Mouse (Mus musculus) layer of hippocampus, postnatal 10 days (tissue): ENCODE results near the gene Cbx6. TPM values are rescaled to one million over a fixed set of nuclear protein-coding genes. Genes with fewer than 3 reads are reported as not detected.

Experiments used
- DNase-seq, 2 experiments: peaks; one replicate each; pipeline ENCODE4 v3.0.0; 2021; ENCODE audit warnings: low spot score in 2 of 2
- long read RNA-seq: library from polyadenylated mRNA; stranded (forward); transcript quantifications from one replicate; pipeline ENCODE4 v2.0.0, GENCODE M21; 2023
- total RNA-seq, 2 experiments: library from RNA; stranded (reverse); gene quantifications; 2 replicates each; pipeline ENCODE4 v1.2.3; 2021

Gene Cbx6
- 100 to 1,000 TPM; 252 to 277 TPM for total RNA-seq
- long read RNA-seq, full-length matches to known transcripts, result 130 of 144 reads
- long read RNA-seq, partial matches to known transcripts, result 4 of 144 reads
- long read RNA-seq, other reads (novel, unspliced or antisense), result 10 of 144 reads

- peak; percentile 99 for DNase-seq
Measured at GRCm38 (mm10) chr15:79834130-79834880, at the start of gene Cbx6, which contains the start of gene Npcd. Cbx6 (minus strand) TSS chr15:79834688. Npcd (minus strand) TSS chr15:79834237.

GRCm38 (mm10) chr15:79883352-79883822 lies 48.9 kb upstream of the Cbx6 start:
- DNase-seq, result peak; percentile 96 to 98

GRCm38 (mm10) chr15:79882623-79883267 lies 48.3 kb upstream of the Cbx6 start:
- DNase-seq, result peak; percentile 47 to 63

DNA sequence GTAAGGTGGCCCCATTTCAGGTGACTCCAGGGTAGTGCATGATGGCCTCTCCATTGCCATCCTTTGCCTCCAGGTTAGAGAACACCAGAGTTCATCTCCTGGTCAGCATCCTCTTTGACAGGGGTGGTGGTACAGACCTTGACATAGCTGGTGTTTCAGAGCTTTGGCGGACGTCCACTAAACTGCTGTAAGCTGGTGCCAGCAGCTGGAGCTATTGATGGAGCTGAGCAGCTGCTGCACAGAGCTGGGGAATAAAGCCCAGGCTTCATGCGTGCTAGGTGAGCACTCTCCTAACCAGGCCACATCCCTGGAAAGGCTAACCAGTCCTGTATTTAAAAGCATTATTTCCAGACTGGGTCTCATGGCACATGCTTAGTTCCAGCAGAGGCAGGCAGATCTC lies 46.0 kb upstream of the Cbx6 start:
- no peak for DNase-seq

DNA sequence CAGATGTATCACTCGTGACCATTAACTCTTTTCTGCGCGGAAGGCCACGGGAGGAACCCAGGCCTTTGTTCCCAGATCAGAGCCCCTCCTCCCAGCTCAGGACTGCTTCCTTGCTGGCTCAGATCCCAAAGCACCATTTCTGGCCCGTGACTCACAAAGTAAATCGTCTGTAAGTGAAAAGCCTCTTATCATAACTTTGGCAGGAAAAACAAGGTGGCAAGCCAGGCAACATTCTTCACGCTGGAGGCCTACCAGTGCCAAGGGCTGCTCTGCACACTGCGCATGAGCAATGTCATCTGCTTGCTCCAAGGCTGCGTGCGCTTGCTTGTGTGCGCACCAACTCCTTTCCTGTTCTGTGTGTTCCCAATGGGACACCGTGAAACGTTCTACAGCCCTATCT lies 44.8 kb upstream of the Cbx6 start:
- peak; percentile 61 to 67 for DNase-seq

DNA sequence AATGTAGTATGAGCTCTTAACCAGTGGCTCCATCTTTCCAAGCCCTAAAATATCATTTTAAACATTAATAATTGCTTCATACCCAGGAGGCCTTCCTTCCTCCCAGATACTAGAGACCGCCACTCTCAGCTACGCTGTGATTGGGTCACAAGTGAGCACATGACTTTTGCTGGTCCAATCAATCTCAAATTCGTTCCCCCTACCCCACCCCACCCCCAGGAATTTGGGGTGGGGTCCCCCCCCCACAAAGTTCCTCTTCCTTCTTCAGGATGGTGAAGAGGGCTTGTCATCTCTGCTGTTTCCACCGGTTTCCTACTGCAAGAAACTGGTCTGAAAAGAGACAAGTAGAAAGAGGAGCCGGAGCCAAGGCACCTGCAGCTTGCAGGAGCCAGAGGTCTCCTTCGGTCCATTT lies 44.2 kb upstream of the Cbx6 start:
- no peak for DNase-seq

- no peak for DNase-seq
Measured at GRCm38 (mm10) chr15:79875261-79875995, 40.9 kb upstream of the Cbx6 start.

GRCm38 (mm10) chr15:79873995-79874394 lies 39.5 kb upstream of the Cbx6 start:
- no peak for DNase-seq

GRCm38 (mm10) chr15:79873545-79873944 lies 39.1 kb upstream of the Cbx6 start:
- DNase-seq, result no peak

GRCm38 (mm10) chr15:79867260-79868002 lies 32.9 kb upstream of the Cbx6 start:
- no peak for DNase-seq

DNA sequence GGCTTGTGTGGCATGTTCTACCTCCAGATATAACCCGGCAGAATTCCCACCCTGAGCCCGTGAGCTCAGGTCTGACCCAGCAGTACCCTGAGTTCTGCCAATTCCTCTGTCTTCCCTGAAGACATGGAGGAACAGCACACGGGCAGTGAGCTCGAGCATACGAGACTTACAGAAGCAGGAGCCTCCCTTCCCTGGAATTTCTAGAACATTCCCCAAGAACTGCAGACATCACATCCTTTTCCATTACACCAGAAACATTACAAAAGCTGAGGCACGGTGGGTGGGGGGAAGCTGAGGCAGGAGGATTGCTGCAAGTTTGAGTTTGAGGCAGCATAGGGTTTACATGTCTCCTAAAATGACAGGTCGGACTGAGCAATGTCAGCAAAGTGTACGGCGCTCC lies 25.3 kb upstream of the Cbx6 start:
- no peak for DNase-seq

GRCm38 (mm10) chr15:79858979-79859378 lies 24.5 kb upstream of the Cbx6 start:
- no peak for DNase-seq

GRCm38 (mm10) chr15:79850143-79850542 lies 15.7 kb upstream of the Cbx6 start:
- DNase-seq, result no peak

DNA sequence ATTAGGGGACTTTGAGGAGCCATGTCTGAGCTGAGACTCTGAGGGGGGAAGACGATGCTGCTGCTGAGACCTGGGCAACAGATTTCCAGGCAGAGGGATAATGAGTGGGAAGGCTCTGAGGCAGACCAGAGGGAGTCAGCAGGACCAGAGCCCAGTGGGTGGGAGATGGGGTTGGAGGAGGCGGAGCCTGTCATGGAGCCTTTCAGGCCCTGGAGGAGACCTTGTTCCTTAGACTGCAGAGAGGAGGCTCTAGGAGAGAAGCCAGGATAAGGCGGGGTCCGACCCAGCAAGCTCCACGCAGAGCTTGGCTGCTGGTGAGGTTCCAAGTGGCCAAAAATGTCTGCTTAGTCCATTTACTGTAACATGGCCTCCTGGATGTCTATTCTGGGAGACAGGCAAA lies 12.6 kb upstream of the Cbx6 start:
- peak; percentile 25 to 32 for DNase-seq

GRCm38 (mm10) chr15:79845986-79846385 lies 11.5 kb upstream of the Cbx6 start:
- DNase-seq, result no peak

GRCm38 (mm10) chr15:79842985-79843384 lies 8.5 kb upstream of the Cbx6 start:
- no peak for DNase-seq

- DNase-seq, result no peak
Measured at GRCm38 (mm10) chr15:79840281-79840680, 5.8 kb upstream of the Cbx6 start.

DNA sequence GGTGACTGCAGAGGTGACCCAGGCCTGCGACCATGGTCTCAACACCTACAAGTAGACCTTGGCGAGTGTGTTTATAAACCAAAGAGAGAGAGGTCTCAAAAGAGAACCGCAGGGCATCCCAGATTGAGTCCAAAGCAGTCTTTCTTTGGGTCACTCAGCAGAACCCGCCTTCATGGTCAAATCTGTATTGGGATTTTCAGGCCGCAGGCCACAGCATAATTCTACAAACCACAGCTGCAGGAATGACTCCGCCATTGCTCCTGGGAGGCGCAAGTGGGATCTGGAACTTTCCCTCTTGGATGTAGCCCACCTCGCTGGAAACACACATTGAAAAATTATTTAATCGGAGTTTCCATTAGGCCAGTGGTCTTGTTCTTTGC lies 383 bp upstream of the Cbx6 start:
- DNase-seq, result no peak

DNA sequence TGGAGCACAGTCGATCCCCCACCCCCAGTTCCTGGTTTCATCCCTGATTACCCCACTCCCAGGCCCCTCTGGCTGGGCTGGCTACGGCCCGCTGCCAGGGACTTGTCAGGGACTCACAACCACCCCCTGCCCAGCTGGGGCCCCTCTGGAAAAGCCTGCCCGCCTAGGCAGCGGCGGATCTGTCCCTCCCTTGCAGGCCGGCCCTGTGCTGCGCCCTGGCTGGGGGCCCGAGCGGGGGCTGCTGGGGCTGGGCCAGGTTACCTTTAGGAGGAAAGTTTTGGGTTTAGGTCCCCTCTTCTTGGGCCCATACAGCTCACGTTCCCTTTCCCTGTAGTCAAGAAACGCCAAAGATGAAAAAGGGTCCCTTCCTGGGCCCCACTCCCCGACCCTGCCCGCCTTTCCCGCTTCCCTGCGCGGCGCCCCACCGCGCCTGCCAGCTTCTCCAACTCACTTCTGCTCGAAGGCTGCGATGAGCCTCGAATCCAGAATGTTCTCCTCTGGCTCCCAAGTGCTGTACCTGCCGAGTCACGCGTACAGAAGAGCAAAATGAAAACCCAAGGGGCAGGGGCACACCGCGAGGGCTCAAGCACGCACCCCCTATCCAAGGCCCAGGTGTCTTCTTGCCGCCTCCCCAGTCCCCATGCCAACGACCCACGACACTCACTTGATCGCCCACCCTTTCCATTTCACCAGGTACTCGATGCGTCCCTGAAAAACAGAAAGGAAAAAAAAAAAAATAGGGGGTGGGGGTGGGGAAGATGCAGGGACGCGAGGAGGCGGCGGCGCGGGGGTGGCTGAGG lies 1.0 kb downstream of the Cbx6 start:
- DNase-seq, result peak; percentile 53 to 64
